Mouse (Mus musculus) adrenal gland, postnatal 36 days (tissue): ENCODE measurements around the gene Olfr320. TPM values are rescaled to one million over a fixed set of nuclear protein-coding genes. Genes with fewer than 3 reads are reported as not detected.
"Not testable (repeated sequence)": the region's sequence is repeated elsewhere in the genome, so short reads cannot be mapped to it uniquely, and the experiment has no call there.

Experiments
- DNase-seq, 2 experiments: peaks; one replicate each; pipeline ENCODE4 v3.0.0; 2021; ENCODE audit warnings: mixed read lengths in 1 of 2
- long read RNA-seq, 2 experiments: library from polyadenylated mRNA; stranded (forward); transcript quantifications; one replicate each; pipeline ENCODE4 v2.0.0; 2021; ENCODE audit warnings: borderline sequencing depth in 2 of 2
- total RNA-seq, 2 experiments: library from RNA; stranded (reverse); gene quantifications; 2 replicates each; pipeline ENCODE4 v1.2.3; 2021

Olfr320 gene
- total RNA-seq, result not detected
- long read RNA-seq, experiment 1, result 0 reads
- long read RNA-seq, experiment 2, result 0 reads

DNA sequence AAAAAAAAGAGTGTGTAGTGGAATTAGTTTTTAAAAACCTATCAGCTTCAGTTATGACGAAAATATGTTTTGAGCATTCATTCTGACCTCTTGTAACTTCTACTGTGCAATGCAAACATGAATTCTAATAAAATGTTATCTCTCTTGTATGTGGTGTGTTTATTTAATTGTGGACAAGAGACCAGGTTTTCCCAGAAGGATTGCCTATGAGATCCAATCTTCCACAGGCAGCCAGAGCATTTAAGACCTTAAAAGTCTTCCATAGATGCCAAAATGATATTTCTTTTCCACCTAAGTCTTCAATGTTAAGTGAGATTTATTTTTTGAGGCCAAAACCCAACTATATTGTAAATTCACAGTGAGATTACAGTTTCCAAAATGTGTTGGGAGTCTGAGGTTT is at the start of gene Olfr320:
Olfr320 (plus strand) TSS at position 301 of the 400 bp plus-strand sequence.
- no peak for DNase-seq

DNA sequence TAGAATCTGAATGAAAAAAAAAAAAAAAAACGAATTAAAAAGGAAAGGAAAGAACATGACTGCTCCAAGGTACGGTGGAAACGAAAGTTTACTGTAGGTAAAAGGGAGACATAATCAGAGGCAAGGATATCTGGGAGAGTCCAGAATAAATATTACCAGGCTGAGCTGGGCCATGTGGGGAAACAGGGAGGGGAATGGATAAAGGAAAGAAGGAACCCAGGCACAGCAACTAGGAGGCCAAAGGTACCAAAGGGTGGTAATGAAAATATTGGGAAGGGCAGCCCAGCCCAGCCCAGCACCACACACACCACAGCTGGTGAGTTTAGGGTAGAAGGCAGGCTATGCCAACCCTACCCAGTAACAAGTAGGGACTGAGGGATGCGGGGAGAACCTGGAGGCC is 46.0 kb upstream of the Olfr320 start:
- DNase-seq, result no peak

GRCm38 (mm10) chr11:58636376-58636977 is 44.4 kb upstream of the Olfr320 start:
- DNase-seq, result peak; percentile 49 to 59

DNA sequence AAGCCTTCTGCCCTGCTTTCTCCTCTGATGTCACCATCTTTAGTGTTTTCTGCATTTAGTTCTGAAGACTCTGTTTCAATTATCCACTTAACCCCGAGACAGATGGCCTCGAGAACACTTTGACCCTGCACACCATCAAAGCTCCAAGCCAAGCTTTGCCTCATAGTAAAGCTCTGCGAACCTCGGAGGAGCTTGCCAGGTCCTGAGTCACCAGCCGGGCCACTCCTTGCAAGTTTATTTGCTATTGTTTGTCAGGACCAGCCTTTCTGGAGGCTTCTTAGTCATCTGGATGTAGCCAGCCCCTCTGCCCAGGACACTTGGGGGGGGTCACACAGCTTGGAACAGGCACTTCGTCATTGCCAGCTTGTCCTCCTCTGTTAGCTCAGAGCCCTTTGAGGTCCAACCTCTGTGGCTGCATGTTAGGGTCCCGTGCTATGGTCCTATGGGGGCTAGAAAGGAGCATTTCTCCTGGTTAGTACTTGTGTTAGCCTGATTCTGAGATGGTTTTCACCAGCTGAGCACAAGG is 42.7 kb upstream of the Olfr320 start:
- DNase-seq, result peak; percentile 64 to 65

DNA sequence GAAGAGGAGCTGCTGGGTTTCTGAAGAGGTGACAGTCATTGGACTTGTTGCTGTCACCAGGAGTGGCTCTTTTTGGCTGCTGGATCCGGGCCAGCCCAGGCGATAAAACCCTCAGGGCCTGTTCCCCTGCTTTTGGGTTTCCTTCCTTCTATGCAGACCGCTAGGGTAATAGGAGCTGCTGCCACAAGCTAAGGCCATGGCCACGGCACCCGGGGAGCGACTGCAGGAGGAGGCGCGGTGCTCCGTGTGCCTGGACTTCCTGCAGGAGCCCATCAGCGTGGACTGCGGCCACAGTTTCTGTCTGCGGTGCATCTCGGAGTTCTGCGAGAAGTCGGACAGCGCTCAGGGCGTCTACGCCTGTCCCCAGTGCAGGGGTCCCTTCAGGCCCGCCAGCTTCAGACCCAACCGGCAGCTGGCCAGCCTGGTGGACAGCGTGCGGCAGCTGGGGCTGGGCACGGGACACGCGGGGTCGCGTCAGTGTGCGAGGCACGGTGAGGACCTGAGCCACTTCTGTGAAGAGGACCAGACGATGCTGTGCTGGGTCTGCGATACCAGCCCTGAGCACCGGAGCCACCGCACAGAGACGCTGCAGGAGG is 40.5 kb upstream of the Olfr320 start, which contains the start of gene Trim58:
Trim58 (plus strand) TSS at position 194 of the 596 bp plus-strand sequence.
- DNase-seq, result peak; percentile 18 to 26

DNA sequence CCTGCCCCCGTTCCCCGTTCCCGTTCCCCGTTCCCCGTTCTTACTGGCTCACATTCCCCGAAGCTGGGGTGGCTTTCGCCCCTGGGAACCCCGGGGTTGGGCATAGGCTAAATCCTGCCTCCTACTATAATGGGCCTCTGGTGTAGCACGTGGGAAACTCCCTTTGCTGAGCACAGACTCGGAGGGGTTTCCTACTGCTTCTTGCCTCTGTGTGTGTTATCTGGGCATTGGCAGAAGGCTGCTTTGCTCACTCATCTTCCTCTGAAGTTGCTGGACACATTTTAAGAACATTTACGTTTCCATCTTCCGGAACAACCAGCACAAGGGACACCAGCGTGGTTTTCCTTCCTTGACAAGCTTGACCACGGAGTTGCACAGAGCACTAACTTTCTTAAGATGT is 39.8 kb upstream of the Olfr320 start:
- DNase-seq, result no peak

DNA sequence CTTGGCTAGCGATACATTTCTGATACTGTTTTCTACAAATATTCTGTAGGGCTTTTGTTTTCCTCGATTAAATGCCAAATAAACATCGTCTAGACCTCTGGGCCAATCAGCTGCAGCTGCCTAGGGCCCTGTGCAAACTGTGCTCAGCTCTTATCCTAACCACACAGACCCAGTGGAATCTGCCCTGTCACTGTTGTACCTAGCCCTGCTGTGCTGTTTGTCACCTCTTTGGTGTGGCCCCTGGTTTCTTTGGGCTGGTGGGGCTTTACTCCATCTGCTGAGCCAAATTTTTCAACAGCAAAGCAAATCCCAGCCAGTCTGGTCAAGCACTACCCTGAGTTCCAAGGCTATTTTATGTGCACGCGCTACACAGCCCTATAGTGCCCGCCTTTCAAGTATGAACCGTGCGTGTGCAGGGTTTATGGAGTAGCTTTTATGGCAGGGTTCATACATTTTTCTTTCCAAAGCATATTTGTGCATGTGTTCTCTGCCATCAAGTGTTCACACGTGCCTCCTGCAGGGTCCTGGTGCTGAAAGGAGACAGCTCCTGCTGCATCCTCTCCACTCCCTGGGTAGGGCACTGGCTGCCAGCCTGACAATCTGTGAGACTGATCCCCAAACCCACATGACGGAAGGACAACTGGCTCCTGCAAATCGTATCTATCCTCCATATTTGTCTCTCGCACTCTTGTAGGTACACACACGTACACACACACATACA is 39.1 kb upstream of the Olfr320 start:
- no peak for DNase-seq

- DNase-seq, result peak; percentile 7 to 24
These were observed 37.5 kb upstream of the Olfr320 start for GRCm38 (mm10) chr11:58643350-58643749.

GRCm38 (mm10) chr11:58655151-58655550 is 25.7 kb upstream of the Olfr320 start:
- DNase-seq, result no peak

GRCm38 (mm10) chr11:58658596-58658995 is 22.3 kb upstream of the Olfr320 start, which contains the start of gene Olfr322:
Olfr322 (plus strand) TSS chr11:58658782.
- DNase-seq, result no peak

GRCm38 (mm10) chr11:58669252-58669651 is 11.6 kb upstream of the Olfr320 start:
- no peak for DNase-seq

DNA sequence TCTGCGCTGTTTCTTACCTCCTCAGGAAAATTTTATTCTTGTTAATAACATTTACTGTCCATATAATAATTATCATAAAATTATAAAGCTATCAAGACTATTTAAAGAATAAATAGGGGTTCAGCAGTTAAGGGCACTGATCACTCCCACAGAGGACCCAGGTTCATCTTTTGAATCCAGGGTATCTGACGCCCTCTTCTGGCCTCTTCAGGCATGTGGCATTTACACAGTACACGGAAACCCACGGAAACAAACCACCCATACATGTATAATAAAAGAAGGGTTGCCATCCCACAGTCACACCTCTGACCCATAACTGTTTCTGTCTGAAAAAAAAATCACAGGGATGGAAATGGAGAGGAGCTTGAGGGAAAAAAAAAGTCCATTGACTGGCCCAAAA is 9.1 kb upstream of the Olfr320 start:
- DNase-seq, result no peak

- DNase-seq, result no peak
These were observed 18.0 kb downstream of the Olfr320 start, which contains the start of gene Olfr319 for GRCm38 (mm10) chr11:58698862-58699261. Olfr319 (plus strand) TSS chr11:58699162.

DNA sequence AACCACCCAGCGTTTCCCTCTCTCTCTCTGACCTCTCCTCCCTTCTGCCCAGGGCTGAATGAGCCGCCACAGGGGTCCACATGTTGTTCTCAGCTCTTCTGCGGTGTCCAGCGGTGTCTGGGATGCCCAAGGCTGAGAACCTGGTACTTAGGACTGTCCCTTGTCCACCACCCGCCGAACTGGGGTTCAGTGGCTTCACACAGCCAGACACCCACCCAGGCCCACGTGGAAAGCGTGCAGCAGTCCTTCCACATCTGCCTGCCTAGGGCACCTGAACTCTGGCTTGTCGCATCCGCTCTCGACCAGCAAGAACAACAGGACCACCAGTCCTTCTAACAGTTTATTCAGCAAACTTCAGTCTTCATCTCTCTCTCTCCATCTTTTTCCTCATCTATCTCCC is 28.2 kb downstream of the Olfr320 start:
- no peak for DNase-seq

DNA sequence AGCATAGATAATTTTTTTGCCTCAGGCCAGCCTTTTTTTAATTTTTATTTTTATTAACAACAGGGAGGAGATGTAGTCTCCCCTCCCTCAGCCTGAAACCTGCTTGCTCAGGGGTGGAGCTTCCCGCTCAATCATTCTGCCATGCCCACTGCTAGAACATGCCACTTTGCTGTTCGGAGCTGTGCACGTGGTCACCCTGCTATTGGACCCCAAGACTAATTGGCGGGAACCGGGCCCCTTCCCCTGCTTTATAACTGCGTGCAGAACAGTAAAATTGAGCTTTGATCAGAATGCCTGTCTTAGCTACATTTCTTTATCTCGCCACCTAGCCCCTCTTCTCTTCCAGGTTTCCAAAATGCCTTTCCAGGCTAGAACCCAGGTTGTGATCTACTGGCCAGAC is 36.8 kb downstream of the Olfr320 start:
- not testable (repeated sequence) for DNase-seq

DNA sequence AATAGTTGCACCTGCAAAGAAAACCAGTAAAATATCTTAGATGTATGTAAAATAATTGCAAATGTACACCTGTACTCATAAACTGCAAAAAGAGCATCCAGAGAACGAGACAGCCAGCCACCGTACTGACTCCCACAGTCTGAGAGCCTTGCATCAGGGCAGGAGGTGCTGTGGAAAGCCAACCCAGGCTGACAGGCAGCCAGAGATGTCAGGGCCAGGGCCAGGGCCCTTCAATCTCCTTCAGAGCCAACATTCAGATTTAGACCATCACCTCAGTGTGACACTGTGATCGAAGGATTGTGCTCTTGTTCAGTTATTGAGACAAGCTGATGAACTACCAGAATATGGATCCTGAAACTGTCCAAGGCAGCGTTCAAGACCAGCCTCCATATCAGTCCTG is 38.8 kb downstream of the Olfr320 start:
- DNase-seq, result no peak

GRCm38 (mm10) chr11:58723914-58724313 is 43.0 kb downstream of the Olfr320 start, which contains the start of gene Olfr318:
Olfr318 (minus strand) TSS chr11:58724014.
- DNase-seq, result no peak

GRCm38 (mm10) chr11:58727896-58728650 is 47.2 kb downstream of the Olfr320 start:
- not testable (repeated sequence) for DNase-seq

DNA sequence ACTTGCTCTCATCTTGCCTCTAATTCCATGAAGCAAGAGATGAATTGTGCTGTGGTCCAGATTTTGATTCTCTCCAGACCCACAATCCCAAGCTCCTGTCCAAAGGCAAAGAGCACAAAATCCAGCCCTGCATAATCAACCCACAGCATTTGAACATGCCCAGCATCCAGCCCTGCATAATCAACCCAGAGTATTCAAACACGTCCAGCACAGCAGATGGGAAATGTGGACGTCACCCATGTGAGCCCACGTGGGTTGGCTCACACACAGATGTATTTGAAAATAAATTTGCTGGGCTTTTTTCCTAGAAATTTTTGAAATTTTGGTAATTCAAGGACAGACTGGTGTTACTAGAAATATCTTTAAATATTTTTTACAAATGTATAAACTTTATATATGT is 52.5 kb downstream of the Olfr320 start:
- no peak for DNase-seq
